21 mouse cellular contexts compared by ENCODE assay signal in the genomic region with DNA sequence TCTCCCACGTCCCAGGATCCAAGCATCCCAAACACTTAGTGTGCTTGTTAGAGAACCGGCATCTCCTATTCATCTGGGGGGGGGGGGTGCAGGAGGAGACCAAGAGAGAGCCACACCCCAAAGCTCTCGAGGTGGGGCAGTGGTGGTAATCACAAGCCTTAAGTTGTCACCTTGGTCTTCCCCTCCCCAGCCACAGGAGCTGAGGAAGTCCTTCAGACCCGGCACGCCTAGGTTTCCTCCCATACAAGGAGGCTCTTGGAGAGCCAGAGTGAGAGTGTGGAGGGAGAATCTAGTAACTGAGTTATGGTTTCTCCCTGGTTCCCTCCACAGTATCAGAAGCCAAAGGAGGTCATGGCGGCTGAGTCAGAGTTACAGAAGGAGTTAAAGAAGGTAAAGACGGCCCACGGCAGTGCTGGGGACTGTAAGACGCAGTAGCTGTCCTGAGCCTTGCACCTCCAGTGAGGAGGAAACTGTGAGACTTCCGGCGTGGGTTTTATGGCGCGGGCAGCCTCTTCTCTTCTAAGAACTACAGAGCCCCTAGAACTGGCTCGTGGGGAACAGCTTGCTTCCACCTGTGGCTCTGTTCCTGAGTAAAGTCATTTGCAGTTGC. TPM values are rescaled to one million over a fixed set of nuclear protein-coding genes. Genes with fewer than 3 reads are reported as not detected.
DNase-seq lines count a peak whose midpoint lies in the region; ATAC-seq lines count a peak whose summit lies in the region.
"Had no signal": no experiment of that assay in that cellular context is flagged by ENCODE, and none has a peak within 500 bp of the region (broad histone marks: within the 10 kb centered on the region; RNA-seq: fewer than 3 reads in every experiment).

No protein-coding gene starts in this region.

- intact Hi-C loops in gastrocnemius, postnatal 36 days (cut with DNase I), result loop anchor here (10.0 kb wide), 1 partner anchor 48 kb away; no protein-coding TSS in a partner anchor

- ATAC-seq in lung, embryonic 15.5 days (ENCODE audit: borderline replicate concordance, extremely low read depth, low FRiP score, low TSS enrichment), result no peak
- ATAC-seq in inflammation-experienced regulatory T-cells, adult 6 months, result peak; percentile 53
- ATAC-seq: hindbrain, embryonic 16.5 days had no signal

- H3K9me3 ChIP-seq in lung, embryonic 15.5 days, result no peaks in the 10 kb centered on the region
- H3K9me3 ChIP-seq: embryonic facial prominence, embryonic 12.5 days; limb, embryonic 13.5 days had no signal

- peaks cover 44% of the 10 kb centered on the region for H3K4me1 ChIP-seq in lung, embryonic 15.5 days

- peak overlapping the region; percentile 87; the same call in 1 of the 2 replicates for H3K27ac ChIP-seq in lung, embryonic 15.5 days
- H3K27ac ChIP-seq: embryonic facial prominence, embryonic 12.5 days; heart, adult 2 months; limb, embryonic 13.5 days had no signal

- H3K4me2 ChIP-seq in lung, embryonic 15.5 days, result no peak overlapping the region
- H3K4me2 ChIP-seq: embryonic facial prominence, embryonic 12.5 days; limb, embryonic 13.5 days had no signal

- H3K9ac ChIP-seq in lung, embryonic 15.5 days, result no peak overlapping the region
- H3K9ac ChIP-seq: embryonic facial prominence, embryonic 12.5 days had no signal

- 67% methylated on average over 14 of the region's 14 CpGs for WGBS in lung, embryonic 15.5 days

- no peak for DNase-seq in lung, postnatal 14 days
- peak; percentile 27 to 48 for DNase-seq in CD8-positive naive resting alpha-beta T cell, adult 2 months (ENCODE audit: low read depth in 2 of 2, low spot score in 2 of 2)
- peak; percentile 82 for DNase-seq in thymus, postnatal 14 days
- DNase-seq in gastrocnemius, postnatal 36 days, result no peak
- DNase-seq in frontal cortex, postnatal 25 days (ENCODE audit: low spot score in 2 of 2), result no peak
- DNase-seq: adrenal gland, postnatal 10 days; cerebellum, adult 11-12 months; gastrocnemius, postnatal 10 days; heart, adult 2 months; kidney, adult 9 months; kidney, postnatal 36 days; layer of hippocampus, adult 9-11 months; midbrain, embryonic 14.5 days; right cerebral cortex, postnatal 14 days had no signal

- H3K4me3 ChIP-seq in lung, embryonic 15.5 days, result no peak overlapping the region
- H3K4me3 ChIP-seq: embryonic facial prominence, embryonic 12.5 days; heart, adult 2 months; limb, embryonic 13.5 days; myocyte had no signal

- no peaks in the 10 kb centered on the region for H3K27me3 ChIP-seq in lung, embryonic 15.5 days
- H3K27me3 ChIP-seq: CH12.LX; embryonic facial prominence, embryonic 12.5 days; limb, embryonic 13.5 days had no signal

- peaks cover 17% of the 10 kb centered on the region; the same call in 1 of the 2 replicates for H3K36me3 ChIP-seq in lung, embryonic 15.5 days

RNA-seq across cellular contexts. Expression of gene Gm17018, which starts 16.8 kb away (rescaled TPM):
- polyA plus RNA-seq in lung, embryonic 15.5 days (2015; fragmentation: Nextera tagmentation; extraction: Ambion mirVana), result 44.1 and 47.0 TPM in 2 replicates
- 10 to 100 TPM; 58.9 to 75.9 (median 69.8) TPM for polyA plus RNA-seq in inflammation-experienced regulatory T-cells, adult 6 months (2017; shearing (Covaris generic))
- 10 to 100 TPM; 17.5 to 18.9 TPM for total RNA-seq in gastrocnemius, postnatal 36 days (2021)

RNA-seq across cellular contexts. Expression of gene Poll, which starts 16.9 kb away (rescaled TPM):
- 17.6 and 19.9 TPM in 2 replicates for polyA plus RNA-seq in lung, embryonic 15.5 days (2015; fragmentation: Nextera tagmentation; extraction: Ambion mirVana)
- 10 to 100 TPM; 24.9 to 27.6 (median 25.5) TPM for polyA plus RNA-seq in inflammation-experienced regulatory T-cells, adult 6 months (2017; shearing (Covaris generic))
- 10 to 100 TPM; 13.3 to 14.2 TPM for total RNA-seq in gastrocnemius, postnatal 36 days (2021)

Comparison
In these comparisons a context has a peak if more than half of its experiments do, and no peak if none do; other contexts are left out.
1. DNase-seq: peak in CD8-positive naive resting alpha-beta T cell, adult 2 months (2 of 2) and thymus, postnatal 14 days (single experiment); none in lung, postnatal 14 days (single experiment), gastrocnemius, postnatal 36 days (0 of 2) and frontal cortex, postnatal 25 days (0 of 2).